Mouse (Mus musculus) spleen, adult 2 months (tissue): ENCODE data around the gene Trim80.

Experiments
- CTCF ChIP-seq: fragments of 200-500 bp; IDR thresholded peaks from 2 replicates; pipeline ENCODE4 v1.5.1; 2011; ENCODE audit warnings: mild to moderate bottlenecking, inconsistent platforms; ENCODE audit not compliant: insufficient read depth, insufficient read length, insufficient replicate concordance; ENCODE audit errors: extremely low read depth
- POLR2A ChIP-seq: fragments of 200-500 bp; IDR thresholded peaks from 2 replicates; pipeline ENCODE4 v1.6.1; 2011; ENCODE audit warnings: low read depth, low read length, inconsistent platforms

DNA sequence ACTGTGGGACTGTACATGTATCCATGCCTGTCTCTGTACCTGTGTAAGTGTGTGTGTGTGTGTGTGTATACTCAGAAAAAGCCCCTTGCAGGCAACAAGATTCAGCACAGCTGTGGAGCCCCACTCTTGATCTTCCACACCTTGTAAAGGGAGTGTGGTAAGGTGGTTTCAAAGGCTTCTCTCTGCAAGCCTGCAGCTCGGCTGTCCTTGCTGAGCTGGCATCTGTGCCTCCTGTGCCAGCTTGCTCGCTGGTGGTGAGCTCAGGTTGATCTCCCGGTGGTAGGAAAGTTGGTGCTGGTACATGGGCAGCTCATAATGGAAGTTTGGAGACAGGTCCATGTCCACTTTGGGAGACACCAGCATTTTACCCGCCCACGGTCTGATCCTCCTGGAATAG, 21.5 kb downstream of the Trim80 start:
- TF ChIP-seq CTCF = no peak
- no peak for TF ChIP-seq POLR2A
